Mouse (Mus musculus) central nervous system, embryonic 11.5 days (tissue): Measurements from ENCODE around the gene Endov. TPM values are rescaled to one million over a fixed set of nuclear protein-coding genes. Genes with fewer than 3 reads are reported as not detected.

Source experiments
- polyA plus RNA-seq: library from polyadenylated mRNA; depleted of rRNA; stranded (reverse); fragments of >200 nt; gene quantifications from 2 replicates; pipeline ENCODE4 v1.2.3, GENCODE M21; 2012; rRNA removed

Endov gene
- 32.5 and 33.6 TPM in 2 replicates for polyA plus RNA-seq

DNA sequence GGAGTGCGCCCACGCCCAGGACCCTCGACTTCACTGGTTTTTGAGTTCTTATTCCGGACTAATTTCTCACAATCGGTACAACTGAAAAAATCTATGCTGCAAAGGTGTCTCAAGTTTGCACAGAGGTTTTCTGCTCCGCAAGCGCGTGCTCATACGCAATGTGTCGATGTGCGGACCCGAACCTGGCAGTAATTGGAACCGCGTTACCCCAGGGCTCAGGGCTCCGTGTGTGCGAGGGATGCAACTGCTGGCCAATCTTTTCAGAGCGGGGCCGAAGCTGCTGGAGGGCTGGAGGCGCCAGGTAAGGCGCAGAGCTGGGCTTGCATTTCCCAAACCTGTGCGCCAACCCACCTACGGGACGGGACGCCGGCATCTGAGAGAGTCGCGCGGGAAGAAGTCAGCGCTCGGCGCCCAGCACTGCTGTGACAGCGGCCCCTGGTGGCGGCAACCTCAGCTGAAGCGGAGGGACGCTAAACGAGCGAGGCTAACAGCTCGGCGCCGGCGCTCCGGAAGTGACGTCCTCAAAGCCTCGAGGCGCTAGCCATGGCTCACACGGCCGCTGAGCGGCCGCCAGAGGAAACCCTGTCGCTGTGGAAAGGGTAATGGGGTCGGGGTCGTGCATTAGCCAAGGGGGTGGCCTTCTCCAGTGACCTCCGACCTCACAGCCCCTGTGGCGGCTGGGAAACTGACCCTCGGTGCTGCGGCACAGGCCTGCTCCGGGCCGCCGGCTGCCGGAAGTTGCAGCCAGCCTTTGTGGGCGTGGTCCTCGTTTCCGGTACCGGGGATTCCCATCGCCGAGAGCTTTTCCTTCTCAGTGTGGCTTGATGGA, at the start of gene Endov:
Endov (plus strand) TSS at position 487 of the 829 bp plus-strand sequence.

DNA sequence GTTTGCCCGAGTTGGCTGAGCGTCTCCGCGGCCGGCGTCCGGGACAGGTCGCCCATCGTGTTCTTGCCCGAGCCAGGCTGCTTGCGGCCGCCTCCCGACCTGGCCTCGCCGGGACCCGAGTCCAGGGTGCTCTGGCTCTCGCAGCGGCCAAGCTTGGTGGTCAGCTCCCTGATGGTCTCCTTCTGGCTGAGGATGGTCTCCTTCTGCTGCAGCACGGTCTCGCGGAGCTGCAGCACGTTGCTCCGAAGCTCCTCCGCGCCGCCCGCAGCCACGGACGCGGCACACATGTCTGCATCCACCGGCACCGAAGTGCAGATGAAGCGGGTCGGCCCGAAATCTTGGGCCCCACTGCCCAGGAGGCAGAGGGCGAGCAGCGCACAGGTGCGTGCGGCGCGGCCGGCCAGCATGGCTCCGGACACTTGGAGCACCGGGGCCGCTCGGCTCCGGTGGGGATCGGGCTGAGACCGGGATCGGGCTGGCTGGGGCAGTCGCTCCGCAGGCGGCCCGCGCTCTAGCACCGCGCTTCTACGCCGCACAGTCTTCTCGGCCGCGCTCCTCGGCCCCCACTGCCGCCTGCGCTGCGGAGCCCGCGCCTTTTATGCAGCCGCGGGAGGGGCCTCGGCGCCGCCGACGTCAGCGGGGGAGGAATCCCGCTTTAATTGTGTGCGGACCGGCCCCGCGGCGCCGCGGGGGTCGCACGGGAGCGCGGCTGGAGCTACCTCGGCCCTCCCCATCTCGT, 56.2 kb downstream of the Endov start, which contains the start of gene Nptx1:
Nptx1 (minus strand) TSS at position 571 of the 739 bp plus-strand sequence.

Other genes with a start within 250 kb of the Endov start
- 26.6 and 38.0 TPM in 2 replicates for gene Gaa, start 223.5 kb upstream of the Endov start, polyA plus RNA-seq
- 259 and 260 TPM in 2 replicates for gene Eif4a3, start 191.3 kb upstream of the Endov start, polyA plus RNA-seq
- gene Card14, start 183.6 kb upstream of the Endov start, polyA plus RNA-seq = 0.10 and 0.17 TPM in 2 replicates
- 4.3 and 5.2 TPM in 2 replicates for gene Sgsh, start 135.8 kb upstream of the Endov start, polyA plus RNA-seq
- 6.7 and 11.3 TPM in 2 replicates for gene Slc26a11, start 135.8 kb upstream of the Endov start, polyA plus RNA-seq
- gene Rnf213, start 98.2 kb upstream of the Endov start, polyA plus RNA-seq = 2.1 and 5.3 TPM in 2 replicates
- gene Nptx1, start 56.4 kb downstream of the Endov start, polyA plus RNA-seq = 2.4 and 3.9 TPM in 2 replicates
- 21.0 and 24.9 TPM in 2 replicates for gene Rptor, start 111.6 kb downstream of the Endov start, polyA plus RNA-seq